ENCODE assay signal across 27 mouse cellular contexts in genomic region chr6:99964540-99964939, GRCm38 (mm10).
A peak's percentile ranks its signal among the peaks of the same experiment; 100 is the strongest.
DNase-seq lines count a peak whose midpoint lies in the region; ATAC-seq lines count a peak whose summit lies in the region.
"Had no signal": no experiment of that assay in that cellular context is flagged by ENCODE, and none has a peak within 500 bp of the region (broad histone marks: within the 10 kb centered on the region; RNA-seq: fewer than 3 reads in every experiment).

No protein-coding gene starts in this region.

- H3K27me3 ChIP-seq in midbrain, embryonic 13.5 days = peaks cover 7% of the 10 kb centered on the region; the same call in 1 of the 2 replicates
- no peaks in the 10 kb centered on the region for H3K27me3 ChIP-seq in midbrain, embryonic 16.5 days (ENCODE audit: control insufficient read depth, insufficient read depth, low read depth, low read length)
- H3K27me3 ChIP-seq: embryonic facial prominence, embryonic 13.5 days; forebrain, embryonic 15.5 days had no signal

- peaks cover 9% of the 10 kb centered on the region for H3K4me1 ChIP-seq in midbrain, embryonic 13.5 days (replicated peaks)
- H3K4me1 ChIP-seq in midbrain, embryonic 16.5 days (ENCODE audit: control insufficient read depth, insufficient read depth, low read length) = peaks cover 4% of the 10 kb centered on the region; the same call in 1 of the 2 replicates
- H3K4me1 ChIP-seq: forebrain, embryonic 12.5 days had no signal

- 37% methylated on average over 3 of the region's 3 CpGs for WGBS in midbrain, embryonic 13.5 days
- 42% methylated on average over 3 of the region's 3 CpGs for WGBS in midbrain, embryonic 16.5 days

- no peak overlapping the region for H3K9ac ChIP-seq in midbrain, embryonic 13.5 days (replicated peaks)
- no peak overlapping the region for H3K9ac ChIP-seq in midbrain, embryonic 16.5 days (ENCODE audit: low read depth, low read length)
- H3K9ac ChIP-seq: embryonic facial prominence, embryonic 13.5 days; forebrain, embryonic 12.5 days; forebrain, embryonic 15.5 days; heart, embryonic 12.5 days; heart, embryonic 15.5 days; hindbrain, embryonic 15.5 days had no signal

- no peak overlapping the region for H3K27ac ChIP-seq in midbrain, embryonic 13.5 days
- no peak overlapping the region for H3K27ac ChIP-seq in midbrain, embryonic 16.5 days (ENCODE audit: low read length)
- H3K27ac ChIP-seq: embryonic facial prominence, embryonic 10.5 days; embryonic facial prominence, embryonic 13.5 days; forebrain, embryonic 12.5 days; forebrain, embryonic 15.5 days; gastrocnemius, adult 2 months; heart, embryonic 15.5 days; hindbrain, embryonic 10.5 days; hindbrain, embryonic 15.5 days had no signal

- H3K4me3 ChIP-seq in midbrain, embryonic 13.5 days (replicated peaks) = no peak overlapping the region
- H3K4me3 ChIP-seq in midbrain, embryonic 16.5 days (ENCODE audit: low read depth, low read length) = no peak overlapping the region
- H3K4me3 ChIP-seq: embryonic facial prominence, embryonic 10.5 days; embryonic facial prominence, embryonic 13.5 days; erythroblast, embryonic 14.5 days; forebrain, embryonic 12.5 days; forebrain, embryonic 15.5 days; gastrocnemius, adult 2 months; heart, embryonic 12.5 days; heart, embryonic 15.5 days; hindbrain, embryonic 10.5 days; hindbrain, embryonic 15.5 days had no signal

- H3K9me3 ChIP-seq in midbrain, embryonic 13.5 days = no peaks in the 10 kb centered on the region
- no peaks in the 10 kb centered on the region for H3K9me3 ChIP-seq in midbrain, embryonic 16.5 days (replicated peaks; ENCODE audit: control insufficient read depth, low read length, poor library complexity, severe bottlenecking)
- H3K9me3 ChIP-seq: embryonic facial prominence, embryonic 10.5 days; forebrain, embryonic 12.5 days; heart, embryonic 15.5 days; hindbrain, embryonic 15.5 days had no signal

- peak; percentile 12 for DNase-seq in brain, adult 2 months (ENCODE audit: low read depth, low spot score)
- no peak for DNase-seq in kidney, adult 8-10 months
- DNase-seq: adrenal gland, postnatal 10 days; adrenal gland, postnatal 36 days; cerebellum, adult 11 months; cerebellum, adult 9-11 months; cerebellum, postnatal 25 days; embryo, embryonic 11 days; gastrocnemius, adult 2 months; gastrocnemius, postnatal 14 days; heart, adult 18-20 months; heart, postnatal 10 days; heart, postnatal 36 days had no signal

- no peak overlapping the region for H3K4me2 ChIP-seq in midbrain, embryonic 13.5 days (replicated peaks)
- no peak overlapping the region for H3K4me2 ChIP-seq in midbrain, embryonic 16.5 days (ENCODE audit: low read length)
- H3K4me2 ChIP-seq: embryonic facial prominence, embryonic 13.5 days; forebrain, embryonic 12.5 days; forebrain, embryonic 15.5 days; heart, embryonic 12.5 days; heart, embryonic 15.5 days; hindbrain, embryonic 15.5 days had no signal

- no peaks in the 10 kb centered on the region for H3K36me3 ChIP-seq in midbrain, embryonic 13.5 days
- H3K36me3 ChIP-seq in midbrain, embryonic 16.5 days (ENCODE audit: control insufficient read depth, insufficient read depth, low read length) = no peaks in the 10 kb centered on the region
- H3K36me3 ChIP-seq: embryonic facial prominence, embryonic 10.5 days; embryonic facial prominence, embryonic 13.5 days; forebrain, embryonic 12.5 days; forebrain, embryonic 15.5 days; heart, embryonic 12.5 days; heart, embryonic 15.5 days; hindbrain, embryonic 10.5 days; hindbrain, embryonic 15.5 days had no signal

- ATAC-seq in midbrain, embryonic 13.5 days = peak; percentile 38; the same call in 1 of the 2 replicates
- no peak for ATAC-seq in midbrain, embryonic 16.5 days
- ATAC-seq in granulocyte monocyte progenitor cell, adult 5-6 weeks (replicated peaks; ENCODE audit: poor library complexity, severe bottlenecking) = peak; percentile 58
- no peak for ATAC-seq in CD4-positive, CD25-positive, alpha-beta regulatory T cell, adult 4 months
- ATAC-seq: forebrain, embryonic 15.5 days; Patski had no signal

Comparison
In these comparisons a context has a peak if more than half of its experiments do, and no peak if none do; other contexts are left out.
1. ATAC-seq: peak in midbrain, embryonic 13.5 days (single experiment) and granulocyte monocyte progenitor cell, adult 5-6 weeks (single experiment); none in midbrain, embryonic 16.5 days (single experiment) and CD4-positive, CD25-positive, alpha-beta regulatory T cell, adult 4 months (single experiment).